Mouse (Mus musculus) brain, embryonic 14.5 days (tissue): ENCODE results near the gene Trpm8. TPM values are rescaled to one million over a fixed set of nuclear protein-coding genes. Genes with fewer than 3 reads are reported as not detected.

ENCODE experiments used
- DNase-seq: peaks from one replicate; pipeline ENCODE4 v3.0.0-alpha.2; 2011; ENCODE audit warnings: low read depth
- CTCF ChIP-seq: fragments of 200-500 bp; IDR thresholded peaks from 2 replicates; pipeline ENCODE4 v1.5.1; 2012; ENCODE audit warnings: inconsistent platforms, mild to moderate bottlenecking, moderate library complexity, borderline replicate concordance; ENCODE audit not compliant: insufficient read depth, insufficient read length; ENCODE audit errors: extremely low read depth
- POLR2A ChIP-seq: fragments of 200-500 bp; IDR thresholded peaks from 2 replicates; pipeline ENCODE4 v1.6.1; 2012; ENCODE audit warnings: mild to moderate bottlenecking, inconsistent platforms, borderline replicate concordance; ENCODE audit not compliant: poor library complexity, insufficient read depth, insufficient read length, severe bottlenecking; ENCODE audit errors: extremely low read depth
- polyA plus RNA-seq: library from polyadenylated mRNA; depleted of rRNA; stranded (reverse); fragments of >200 nt; gene quantifications from 2 replicates; pipeline ENCODE4 v1.2.3, GENCODE M21; 2012

Gene Trpm8
- polyA plus RNA-seq, 1 experiment = 0.10 TPM

GRCm38 (mm10) chr1:88269539-88270309 is 7.7 kb upstream of the Trpm8 start:
- no peak for DNase-seq
- TF ChIP-seq POLR2A = no peak
- no peak for TF ChIP-seq CTCF

GRCm38 (mm10) chr1:88272851-88273250 is 4.6 kb upstream of the Trpm8 start:
- DNase-seq = no peak
- TF ChIP-seq POLR2A (no peak), CTCF (no peak)

- no peak for DNase-seq
- TF ChIP-seq CTCF = no peak
- no peak for TF ChIP-seq POLR2A
These were observed 4.1 kb upstream of the Trpm8 start for GRCm38 (mm10) chr1:88273326-88273725.

GRCm38 (mm10) chr1:88273832-88274231 is 3.6 kb upstream of the Trpm8 start:
- DNase-seq = no peak
- TF ChIP-seq POLR2A (no peak), CTCF (no peak)

GRCm38 (mm10) chr1:88274371-88275077 is 2.9 kb upstream of the Trpm8 start:
- TF ChIP-seq POLR2A = no peak
- TF ChIP-seq CTCF = no peak
- DNase-seq = no peak

- no peak for DNase-seq
- TF ChIP-seq POLR2A = no peak
- no peak for TF ChIP-seq CTCF
These were observed 2.3 kb upstream of the Trpm8 start for GRCm38 (mm10) chr1:88275078-88275680.

- TF ChIP-seq CTCF (no peak), POLR2A (no peak)
- peak; percentile 53 for DNase-seq
These were observed 1.6 kb upstream of the Trpm8 start for GRCm38 (mm10) chr1:88275698-88276523.

- no peak for TF ChIP-seq POLR2A
- TF ChIP-seq CTCF = no peak
- peak; percentile 74 for DNase-seq
These were observed 850 bp upstream of the Trpm8 start for GRCm38 (mm10) chr1:88276524-88277097.

- TF ChIP-seq POLR2A (no peak), CTCF (no peak)
- DNase-seq = no peak
These were observed 504 bp downstream of the Trpm8 start for GRCm38 (mm10) chr1:88277818-88278511.
